Mouse (Mus musculus): ENCODE results near the gene Slc26a8. TPM values are rescaled to one million over a fixed set of nuclear protein-coding genes. Genes with fewer than 3 reads are reported as not detected.

Gene Slc26a8
- polyA plus RNA-seq, 1 experiment from 2014 or later, result 0.49 TPM

DNA sequence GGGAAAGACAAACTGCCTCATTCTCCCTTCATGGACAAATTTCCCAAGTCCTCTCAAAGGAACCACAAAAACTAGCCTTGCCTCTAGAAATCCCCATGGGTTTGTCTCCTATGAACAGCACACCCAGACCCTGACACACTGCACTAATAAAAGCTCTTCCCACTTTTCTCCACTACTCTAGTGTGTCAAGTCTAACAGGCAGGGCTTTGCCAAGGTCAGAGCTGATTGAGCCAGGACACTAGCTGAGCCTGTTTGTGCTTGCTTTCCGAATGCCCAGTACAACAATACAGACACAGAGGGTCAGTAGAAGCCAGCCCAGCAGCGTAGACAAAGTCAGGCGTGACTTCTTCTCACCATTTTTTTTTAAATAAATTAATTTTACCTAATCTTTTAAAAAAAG lies 39.8 kb downstream of the Slc26a8 start:
- no peaks in the 10 kb centered on the region for H3K4me1 ChIP-seq
- 86% methylated on average over 3 of the region's 3 CpGs for WGBS
- DNase-seq (ENCODE audit: low spot score), result no peak
- no peak overlapping the region for H3K27ac ChIP-seq
- no peaks in the 10 kb centered on the region for H3K9me3 ChIP-seq (replicated peaks)
- H3K27me3 ChIP-seq (ENCODE audit: low read depth, poor library complexity, severe bottlenecking), result no peaks in the 10 kb centered on the region; the same call in 1 of the 2 replicates
- no peak overlapping the region for H3K4me3 ChIP-seq
- H3K36me3 ChIP-seq, result no peaks in the 10 kb centered on the region

DNA sequence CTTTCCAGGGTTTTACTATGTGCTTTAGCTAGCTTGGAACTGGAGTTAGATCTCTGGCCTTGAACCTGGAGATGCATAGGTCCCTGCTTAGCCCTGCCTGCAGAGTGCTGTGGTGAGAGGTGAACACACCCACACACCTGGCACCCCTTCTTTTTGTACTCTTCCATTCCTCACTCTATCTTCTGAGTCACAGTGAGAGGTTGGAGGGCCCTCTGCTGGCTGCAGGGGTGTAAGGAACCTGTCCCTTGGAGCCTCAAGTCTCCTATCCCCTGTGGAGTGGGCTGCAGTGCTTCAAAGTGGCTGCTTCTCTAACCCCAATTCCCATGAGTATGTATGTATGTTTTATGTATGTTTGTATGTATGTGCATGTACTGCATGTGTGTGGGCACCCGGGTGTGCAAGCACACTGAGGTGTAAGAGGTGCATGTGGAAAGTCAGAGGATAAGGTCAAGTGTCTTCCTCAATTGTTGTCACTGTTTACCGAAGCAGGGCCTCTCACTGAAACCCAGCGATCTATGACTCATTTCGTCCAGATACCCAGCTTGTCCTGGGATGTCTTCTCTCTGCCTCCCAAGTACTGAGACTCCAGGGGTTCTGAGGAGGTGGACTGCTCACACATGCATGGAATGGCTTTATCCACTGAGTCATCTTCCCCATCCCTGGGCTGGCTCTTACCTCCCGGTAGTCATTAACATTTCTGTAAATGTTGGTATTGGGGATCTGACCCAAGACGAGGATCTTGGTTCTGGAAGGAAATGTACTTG lies 41.2 kb downstream of the Slc26a8 start:
- Histone ChIP-seq H3K27me3 (ENCODE audit: low read depth, poor library complexity, severe bottlenecking) (no peaks in the 10 kb centered on the region), H3K9me3 (replicated peaks) (no peaks in the 10 kb centered on the region), H3K4me3 (no peak overlapping the region), H3K27ac (no peak overlapping the region), H3K4me1 (no peaks in the 10 kb centered on the region), H3K36me3 (no peaks in the 10 kb centered on the region)
- peak; percentile 38 for DNase-seq (ENCODE audit: low spot score)
- WGBS, result 59% methylated on average over 6 of the region's 6 CpGs

DNA sequence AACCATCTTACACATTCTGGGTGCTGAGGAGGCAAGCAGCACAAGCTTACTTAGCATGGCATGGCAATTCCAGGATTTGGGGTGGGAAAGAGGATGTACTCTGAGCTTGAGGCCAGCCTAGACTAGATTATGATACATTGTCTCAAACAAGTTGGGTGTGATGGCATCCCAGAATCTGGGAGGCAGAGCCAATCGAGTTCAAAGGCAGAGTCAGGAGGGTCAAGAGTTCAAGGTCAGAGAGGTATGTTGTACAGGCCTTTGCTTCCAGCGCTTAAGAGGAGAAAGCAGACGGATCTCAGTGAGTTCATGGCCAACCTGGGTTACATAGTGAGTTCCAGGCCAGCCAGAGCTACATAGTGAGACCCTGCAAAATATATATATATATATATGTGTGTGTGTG lies 43.8 kb downstream of the Slc26a8 start:
- no peak for DNase-seq (ENCODE audit: low spot score)
- H3K36me3 ChIP-seq, result no peaks in the 10 kb centered on the region

DNA sequence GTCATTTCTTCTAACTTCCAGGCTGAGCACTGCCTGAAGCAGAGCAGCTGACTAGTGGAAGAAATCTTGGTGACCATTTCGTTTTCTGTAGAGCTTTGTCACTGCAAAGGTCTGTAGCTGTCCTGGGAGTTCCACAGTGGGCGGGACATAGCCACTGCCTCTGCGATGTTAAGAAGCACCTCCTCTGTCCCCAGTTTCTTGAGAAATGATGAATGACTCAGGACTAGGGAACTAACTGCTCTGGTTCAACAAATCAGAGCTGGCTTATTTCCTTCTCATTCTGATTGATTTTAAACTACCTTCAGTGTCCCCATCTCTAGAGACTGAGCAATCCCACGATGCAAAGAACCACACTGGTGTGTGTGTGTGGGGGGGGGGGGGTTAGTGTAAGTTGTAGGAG lies 45.9 kb downstream of the Slc26a8 start:
- no peak overlapping the region for H3K4me3 ChIP-seq
- H3K27me3 ChIP-seq (ENCODE audit: low read depth, poor library complexity, severe bottlenecking), result no peaks in the 10 kb centered on the region
- H3K36me3 ChIP-seq, result no peaks in the 10 kb centered on the region
- H3K9me3 ChIP-seq (replicated peaks), result no peaks in the 10 kb centered on the region
- H3K4me1 ChIP-seq, result peaks cover 5% of the 10 kb centered on the region; the same call in 1 of the 2 replicates
- WGBS, result 49% methylated on average over 4 of the region's 4 CpGs
- no peak for DNase-seq (ENCODE audit: low spot score)
- no peak overlapping the region for H3K27ac ChIP-seq

More for the DNA sequence above, 43.8 kb downstream of the Slc26a8 start:
- Histone ChIP-seq H3K9me3 (replicated peaks) (no peaks in the 10 kb centered on the region), H3K27ac (no peak overlapping the region), H3K27me3 (ENCODE audit: low read depth, poor library complexity, severe bottlenecking) (no peaks in the 10 kb centered on the region), H3K4me1 (peaks cover 5% of the 10 kb centered on the region; the same call in 1 of the 2 replicates), H3K4me3 (no peak overlapping the region)
- WGBS, result 77% methylated on average over 3 of the region's 3 CpGs

DNA sequence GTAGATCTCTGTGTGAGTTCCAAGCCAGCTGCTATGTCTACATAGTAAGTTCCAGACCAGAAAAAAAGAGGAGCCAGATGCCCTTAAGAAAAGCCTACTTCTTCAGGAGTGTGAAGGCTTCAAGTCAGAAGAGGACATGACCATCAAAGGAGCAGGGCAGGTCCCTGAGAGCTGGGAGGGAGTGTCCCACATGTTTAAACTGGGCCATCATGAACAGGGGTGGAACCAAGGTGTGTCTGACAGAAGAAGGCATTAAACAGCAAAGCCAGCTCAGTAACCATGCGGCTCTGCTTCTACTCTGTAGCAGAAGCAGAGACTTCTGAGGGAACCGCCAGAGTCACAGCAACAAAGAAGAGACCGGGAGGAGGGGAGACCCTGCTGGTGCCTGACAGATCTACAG lies 46.3 kb downstream of the Slc26a8 start:
- Histone ChIP-seq H3K27me3 (ENCODE audit: low read depth, poor library complexity, severe bottlenecking) (no peaks in the 10 kb centered on the region), H3K4me3 (no peak overlapping the region), H3K36me3 (no peaks in the 10 kb centered on the region), H3K27ac (no peak overlapping the region), H3K4me1 (peaks cover 5% of the 10 kb centered on the region; the same call in 1 of the 2 replicates), H3K9me3 (replicated peaks) (no peaks in the 10 kb centered on the region)
- no peak for DNase-seq (ENCODE audit: low spot score)
- WGBS, result 37% methylated on average over 3 of the region's 3 CpGs

DNA sequence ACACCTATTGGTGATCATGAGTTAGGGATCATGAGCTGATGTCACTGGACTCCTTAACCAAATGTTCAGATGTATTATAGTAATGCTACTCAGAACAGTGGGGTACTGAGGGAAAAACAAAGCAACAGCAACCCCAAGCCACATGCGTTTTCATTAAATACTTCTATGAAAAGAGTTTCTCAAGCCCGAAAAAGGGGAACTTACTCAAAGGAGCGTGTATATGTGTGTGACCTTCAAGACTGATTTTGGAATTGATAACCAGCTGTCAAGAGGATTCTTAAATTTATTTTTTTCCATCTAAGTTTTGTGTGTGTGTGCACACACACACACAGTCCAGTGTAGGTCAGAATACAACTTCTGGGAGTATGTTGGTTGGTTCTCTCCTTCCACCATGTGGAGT lies 49.9 kb downstream of the Slc26a8 start:
- no peak for DNase-seq (ENCODE audit: low spot score)
- no peak overlapping the region for H3K27ac ChIP-seq
- no peak overlapping the region for H3K4me3 ChIP-seq
- H3K4me1 ChIP-seq, result peaks cover 5% of the 10 kb centered on the region; the same call in 1 of the 2 replicates
- no peaks in the 10 kb centered on the region for H3K9me3 ChIP-seq (replicated peaks)
- H3K36me3 ChIP-seq, result no peaks in the 10 kb centered on the region
- H3K27me3 ChIP-seq (ENCODE audit: low read depth, poor library complexity, severe bottlenecking), result no peaks in the 10 kb centered on the region
- WGBS, result 88% methylated on average over 3 of the region's 3 CpGs

DNA sequence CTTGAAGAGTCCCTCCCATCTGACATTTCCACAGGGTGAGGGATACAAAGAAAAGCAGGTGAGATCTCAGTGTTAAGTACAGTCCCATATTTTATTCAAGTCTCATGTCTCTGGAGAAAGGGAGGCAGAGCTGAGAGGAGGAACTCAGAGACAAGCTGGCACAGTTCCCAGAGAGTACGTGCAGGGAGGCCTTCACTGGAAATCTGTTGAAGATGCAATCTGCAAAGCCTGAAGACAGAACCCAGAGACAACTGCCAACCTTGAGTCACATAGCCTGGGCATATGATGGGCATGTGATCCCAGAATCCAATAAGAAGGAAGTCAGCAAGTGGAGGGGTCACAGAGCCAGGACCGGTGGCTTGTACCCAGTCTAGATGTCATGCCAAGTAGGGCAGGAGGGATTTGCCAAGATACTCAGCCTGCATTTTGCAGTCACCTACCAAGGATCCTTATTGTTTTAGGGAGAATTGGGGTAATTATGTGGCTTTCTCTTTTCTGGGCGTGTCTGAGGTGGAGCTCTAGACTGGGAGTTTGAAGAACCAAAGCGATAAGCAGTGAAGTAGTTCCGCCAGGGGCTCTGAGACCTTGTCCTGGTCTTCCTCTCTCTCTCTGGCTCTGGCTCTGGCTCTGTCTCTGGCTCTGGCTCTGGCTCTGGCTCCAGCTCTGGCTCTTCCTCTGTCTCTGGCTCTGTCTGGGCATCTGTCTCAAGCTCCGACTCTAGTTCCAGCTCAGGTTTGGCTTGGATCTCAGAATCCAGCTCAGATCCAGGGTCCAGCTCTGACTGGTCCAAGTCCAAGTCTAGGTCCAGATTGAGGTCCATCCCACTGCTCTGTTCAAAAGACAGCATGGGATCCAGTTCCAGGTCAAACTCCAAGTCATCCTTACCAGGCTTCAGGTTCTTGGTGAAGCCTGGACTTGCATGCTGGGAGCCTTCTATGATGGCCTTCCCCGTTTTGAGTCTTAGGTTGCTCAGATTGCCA lies 52.0 kb downstream of the Slc26a8 start:
- DNase-seq (ENCODE audit: low spot score), result no peak
- WGBS, result 93% methylated on average over 7 of the region's 7 CpGs
- H3K27ac ChIP-seq, result no peak overlapping the region
- H3K4me3 ChIP-seq, result no peak overlapping the region
- no peaks in the 10 kb centered on the region for H3K9me3 ChIP-seq (replicated peaks)
- H3K4me1 ChIP-seq, result peaks cover 5% of the 10 kb centered on the region; the same call in 1 of the 2 replicates
- no peaks in the 10 kb centered on the region for H3K27me3 ChIP-seq (ENCODE audit: low read depth, poor library complexity, severe bottlenecking)
- H3K36me3 ChIP-seq, result no peaks in the 10 kb centered on the region

DNA sequence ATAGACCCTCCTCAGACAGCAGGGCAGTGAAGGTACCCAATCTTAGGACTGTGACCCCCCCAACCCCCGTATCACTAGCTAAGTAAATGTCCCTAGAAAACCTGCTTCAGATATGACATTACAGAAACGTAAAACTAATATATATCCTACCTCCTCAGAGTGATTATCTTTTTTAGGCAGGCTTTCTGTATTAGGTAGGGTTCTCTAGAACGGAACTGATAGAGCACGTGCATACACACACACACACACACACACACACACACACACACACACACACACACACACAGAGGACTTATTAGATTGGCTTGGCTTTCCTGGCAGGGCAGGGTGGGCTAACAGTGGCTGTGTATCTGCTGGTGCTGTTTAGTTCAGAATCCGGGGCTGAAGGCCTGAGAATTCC lies 54.2 kb downstream of the Slc26a8 start:
- no peak for DNase-seq (ENCODE audit: low spot score)
- Histone ChIP-seq H3K4me1 (peaks cover 12% of the 10 kb centered on the region), H3K36me3 (no peaks in the 10 kb centered on the region), H3K9me3 (replicated peaks) (no peaks in the 10 kb centered on the region), H3K27ac (no peak overlapping the region), H3K4me3 (no peak overlapping the region), H3K27me3 (ENCODE audit: low read depth, poor library complexity, severe bottlenecking) (no peaks in the 10 kb centered on the region)
- 86% methylated on average over 5 of the region's 5 CpGs for WGBS

DNA sequence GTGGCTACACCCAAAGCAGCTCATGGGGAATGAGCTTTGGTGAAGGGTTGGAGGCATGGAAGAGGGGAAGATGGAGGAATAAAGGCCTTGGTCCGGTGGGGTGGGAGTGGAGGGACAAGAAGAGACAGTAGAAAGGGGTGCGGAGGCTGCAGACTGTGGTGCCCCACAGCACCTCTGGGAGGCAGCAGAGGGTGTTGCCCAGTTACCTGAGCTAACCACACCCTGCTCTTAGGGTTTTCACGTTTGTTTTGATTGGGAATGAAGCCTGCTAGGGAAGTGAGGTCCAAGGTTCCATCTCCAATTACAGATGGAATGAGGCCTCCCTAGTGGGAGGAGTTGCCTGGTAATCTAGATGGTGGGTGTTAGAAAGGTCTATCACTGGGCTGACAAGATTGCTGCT lies 60.9 kb downstream of the Slc26a8 start:
- no peak overlapping the region for H3K4me3 ChIP-seq
- H3K4me1 ChIP-seq, result peaks cover 12% of the 10 kb centered on the region
- WGBS, result 53% methylated on average over 3 of the region's 3 CpGs
- DNase-seq (ENCODE audit: low spot score), result no peak
- no peaks in the 10 kb centered on the region for H3K36me3 ChIP-seq
- no peaks in the 10 kb centered on the region for H3K27me3 ChIP-seq (ENCODE audit: low read depth, poor library complexity, severe bottlenecking)
- H3K27ac ChIP-seq, result no peak overlapping the region
- H3K9me3 ChIP-seq (replicated peaks), result no peaks in the 10 kb centered on the region

DNA sequence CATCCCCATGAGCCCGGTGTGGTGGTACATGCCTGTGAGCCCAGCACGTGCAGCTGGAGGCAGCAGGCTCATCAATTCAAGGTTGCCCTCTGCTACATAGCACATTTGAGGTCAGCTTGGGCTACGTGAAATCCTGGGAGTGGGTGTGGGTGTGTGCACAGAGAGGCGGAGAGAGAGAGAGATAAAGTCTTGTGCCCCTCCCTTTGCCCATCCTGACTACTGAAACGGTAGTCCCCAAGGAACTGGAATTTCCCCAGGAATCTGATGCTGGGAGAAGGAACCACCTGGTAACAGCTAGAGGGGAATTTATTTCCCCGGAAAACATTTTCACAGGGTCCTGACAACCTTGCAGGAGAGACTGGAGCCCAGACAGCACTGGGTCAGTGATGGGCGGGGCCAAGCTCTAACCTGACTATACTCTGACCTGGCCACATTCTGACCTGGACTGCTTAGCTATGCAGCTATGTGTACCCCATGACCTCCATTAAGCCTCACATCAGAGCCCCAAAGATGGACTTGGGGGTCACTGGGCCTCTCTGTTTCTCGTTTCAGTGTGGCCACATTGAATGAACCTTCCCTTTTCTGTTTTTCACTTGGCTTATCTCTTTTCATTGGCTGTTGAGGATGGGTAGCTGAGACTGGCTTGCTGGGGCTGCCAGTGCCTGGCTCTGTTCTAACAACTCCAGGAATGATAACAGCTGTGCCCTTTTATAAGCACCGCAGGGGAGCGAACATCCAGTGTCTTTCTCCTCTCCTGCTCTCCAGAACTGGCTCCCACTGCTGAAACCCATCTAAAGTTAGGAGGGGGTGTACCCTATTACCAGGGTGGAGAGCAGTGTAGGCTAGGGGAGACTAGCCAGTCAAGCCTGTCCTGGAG lies 61.5 kb downstream of the Slc26a8 start:
- DNase-seq (ENCODE audit: low spot score), result no peak
- Histone ChIP-seq H3K36me3 (no peaks in the 10 kb centered on the region), H3K9me3 (replicated peaks) (no peaks in the 10 kb centered on the region), H3K27ac (no peak overlapping the region), H3K27me3 (ENCODE audit: low read depth, poor library complexity, severe bottlenecking) (no peaks in the 10 kb centered on the region), H3K4me3 (no peak overlapping the region), H3K4me1 (peaks cover 12% of the 10 kb centered on the region)
- WGBS, result 60% methylated on average over 10 of the region's 10 CpGs

DNA sequence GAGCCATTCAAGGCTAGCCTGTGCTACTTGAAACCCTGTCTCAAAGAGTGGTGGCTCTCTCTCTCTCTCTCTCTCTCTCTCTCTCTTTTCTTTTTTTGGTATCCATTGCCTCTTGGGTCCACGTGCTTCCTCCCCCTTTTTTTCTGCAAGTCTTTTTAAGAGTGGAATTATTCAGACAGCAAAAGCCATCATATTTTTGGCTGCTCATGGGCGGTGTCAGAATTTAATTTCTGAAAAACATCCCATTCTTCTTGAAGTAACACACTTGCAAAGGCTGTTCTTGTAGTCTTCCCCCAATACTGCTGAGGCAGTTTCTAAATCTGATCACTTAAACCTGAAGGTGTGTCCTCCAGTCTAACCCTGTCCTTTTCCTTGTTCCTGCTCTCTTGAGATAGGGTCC lies 63.1 kb downstream of the Slc26a8 start:
- H3K36me3 ChIP-seq, result no peaks in the 10 kb centered on the region
- peaks cover 7% of the 10 kb centered on the region for H3K4me1 ChIP-seq
- H3K27ac ChIP-seq, result no peak overlapping the region
- H3K9me3 ChIP-seq (replicated peaks), result no peaks in the 10 kb centered on the region
- H3K4me3 ChIP-seq, result no peak overlapping the region
- no peaks in the 10 kb centered on the region for H3K27me3 ChIP-seq (ENCODE audit: low read depth, poor library complexity, severe bottlenecking)
- 84% methylated on average over 2 of the region's 2 CpGs for WGBS
- DNase-seq (ENCODE audit: low spot score), result no peak

DNA sequence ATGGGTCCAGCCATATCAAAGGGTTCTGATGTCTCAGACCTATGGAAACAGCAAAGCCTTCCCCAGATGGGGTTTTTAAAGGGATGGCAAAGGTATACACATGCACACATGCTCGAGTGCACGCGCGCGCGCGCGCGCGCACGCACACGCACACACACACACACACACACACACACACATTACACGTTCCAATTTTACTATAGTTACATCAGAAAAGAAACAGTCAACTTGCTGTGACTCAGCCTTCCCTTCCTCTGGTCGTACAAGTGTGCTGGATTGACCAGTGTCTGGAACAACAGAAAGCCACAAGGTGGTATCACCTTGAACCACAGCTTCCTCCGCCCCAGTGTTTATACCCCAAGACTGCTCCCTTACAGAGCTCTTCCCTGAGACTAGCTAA lies 64.7 kb downstream of the Slc26a8 start:
- H3K36me3 ChIP-seq, result peaks cover 4% of the 10 kb centered on the region
- no peak overlapping the region for H3K27ac ChIP-seq
- H3K4me3 ChIP-seq, result no peak overlapping the region
- H3K4me1 ChIP-seq, result peaks cover 16% of the 10 kb centered on the region
- H3K27me3 ChIP-seq (ENCODE audit: low read depth, poor library complexity, severe bottlenecking), result no peaks in the 10 kb centered on the region
- H3K9me3 ChIP-seq (replicated peaks), result no peaks in the 10 kb centered on the region
- no peak for DNase-seq (ENCODE audit: low spot score)
- 93% methylated on average over 15 of the region's 15 CpGs for WGBS
